Mouse (Mus musculus) lung, postnatal 0 days (tissue): ENCODE results near the gene Igfn1. TPM values are rescaled to one million over a fixed set of nuclear protein-coding genes. Genes with fewer than 3 reads are reported as not detected.

Experiments used
- ATAC-seq: fragments of 200-750 bp; cut with Nextera tagmentation; 2 replicates; pipeline ENCODE4 v1.8.0; 2017; ENCODE audit warnings: moderate library complexity
- DNase-seq: peaks from one replicate; pipeline ENCODE4 v3.0.0-alpha.2; 2016; ENCODE audit warnings: low spot score
- H3K27ac ChIP-seq: fragments of 300-500 bp; sonication (generic); 2 replicates; pipeline ENCODE4 v1.5.1; 2014; ENCODE audit warnings: antibody characterized with exemption, mild to moderate bottlenecking, low read length, mixed read lengths
- H3K27me3 ChIP-seq: fragments of 300-500 bp; sonication (generic); replicated peaks from 2 replicates; pipeline ENCODE4 v1.6.1; 2014; ENCODE audit warnings: low read length, mixed read lengths; ENCODE audit not compliant: insufficient read depth
- H3K36me3 ChIP-seq: fragments of 300-500 bp; sonication (generic); 2 replicates; pipeline ENCODE4 v1.6.1; 2014; ENCODE audit warnings: low read length, mixed read lengths; ENCODE audit not compliant: insufficient read depth
- H3K4me1 ChIP-seq: fragments of 300-500 bp; sonication (generic); 2 replicates; pipeline ENCODE4 v1.6.1; 2014; ENCODE audit warnings: antibody characterized with exemption, low read depth, low read length, mixed read lengths; ENCODE audit not compliant: insufficient read depth
- H3K4me2 ChIP-seq: fragments of 300-500 bp; sonication (generic); replicated peaks from 2 replicates; pipeline ENCODE4 v1.6.1; 2014; ENCODE audit warnings: low read depth, mild to moderate bottlenecking, low read length, moderate library complexity, mixed read lengths
- H3K4me3 ChIP-seq: fragments of 300-500 bp; sonication (generic); 2 replicates; pipeline ENCODE4 v1.5.1; 2014; ENCODE audit warnings: low read depth, low read length
- H3K9ac ChIP-seq: fragments of 300-500 bp; sonication (generic); replicated peaks from 2 replicates; pipeline ENCODE4 v1.6.1; 2014; ENCODE audit warnings: low read depth, mild to moderate bottlenecking
- H3K9me3 ChIP-seq: fragments of 300-500 bp; sonication (generic); 2 replicates; pipeline ENCODE4 v1.6.1; 2016; ENCODE audit warnings: low read length, mixed read lengths
- CTCF ChIP-seq: IDR thresholded peaks from 2 replicates; pipeline ENCODE4 v1.5.1; 2016; ENCODE audit warnings: antibody characterized with exemption, mild to moderate bottlenecking
- EP300 ChIP-seq: IDR thresholded peaks from 2 replicates; pipeline ENCODE4 v1.6.1; 2016; ENCODE audit warnings: antibody characterized with exemption, mild to moderate bottlenecking, control low read depth
- WGBS: fragments of 180-500 bp; shearing (Covaris S2); extraction: QIAGEN DNeasy Blood & Tissue Kit; methylation state at CpG from one replicate; pipeline ENCODE4 v1.1.7; 2014; 5-methylcytosine and 5-hydroxymethylcytosine counted together
- polyA plus RNA-seq: library from polyadenylated mRNA; unstranded; fragments of >200 nt; fragmentation: Nextera tagmentation; extraction: Ambion mirVana; gene quantifications from 2 replicates; pipeline ENCODE4 v1.2.1, GENCODE M21; 2015

The Igfn1 gene
- polyA plus RNA-seq = not detected in 2 replicates

GRCm38 (mm10) chr1:136006292-136006748, at the start of gene Igfn1:
Gene Igfn1 (minus strand): TSS chr1:136006342.
- H3K9ac ChIP-seq = no peak within 1 kb of the TSS
- 85% methylated on average over 3 of the region's 3 CpGs for WGBS
- H3K27me3 ChIP-seq = no peaks in the 10 kb centered on the region
- TF ChIP-seq EP300 (no peak), CTCF (no peak)
- DNase-seq (no peak), ATAC-seq (no peak)
- H3K4me3 ChIP-seq = peak within 1 kb of the TSS; percentile 41; the same call in 1 of the 2 replicates
- no peaks in the 10 kb centered on the region for H3K4me1 ChIP-seq
- H3K4me2 ChIP-seq = peak within 1 kb of the TSS; percentile 58
- no peaks in the 10 kb centered on the region for H3K9me3 ChIP-seq
- no peak within 1 kb of the TSS for H3K27ac ChIP-seq
- no peaks in the 10 kb centered on the region for H3K36me3 ChIP-seq

DNA sequence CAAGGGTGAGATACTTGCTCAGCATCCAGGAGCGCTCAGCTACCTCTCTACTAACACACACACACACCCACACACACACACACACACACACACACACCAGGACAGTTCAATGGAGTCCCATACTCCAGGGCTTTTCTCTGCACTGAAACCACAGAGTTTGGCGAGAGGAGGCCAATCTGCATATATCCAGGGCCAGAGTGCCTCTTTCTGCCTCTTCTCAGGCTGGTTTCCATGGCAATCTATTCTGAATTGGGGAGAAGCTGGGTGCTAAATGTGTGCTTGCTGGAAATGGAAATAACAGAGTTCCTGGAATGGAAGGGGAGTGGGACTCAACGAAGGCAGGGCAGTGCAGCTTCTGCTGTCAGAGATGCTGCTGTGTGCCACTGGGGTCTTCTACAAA, 49.6 kb upstream of the Igfn1 start:
- no peak for ATAC-seq
- no peak overlapping the region for H3K4me2 ChIP-seq
- H3K4me3 ChIP-seq = no peak overlapping the region
- no peak overlapping the region for H3K9ac ChIP-seq
- no peak overlapping the region for H3K27ac ChIP-seq
- peaks cover 12% of the 10 kb centered on the region for H3K27me3 ChIP-seq
- no peaks in the 10 kb centered on the region for H3K9me3 ChIP-seq
- DNase-seq = no peak
- WGBS = 69% methylated on average over 3 of the region's 3 CpGs
- H3K4me1 ChIP-seq = no peaks in the 10 kb centered on the region; the same call in 1 of the 2 replicates
- H3K36me3 ChIP-seq = no peaks in the 10 kb centered on the region
- no peak for TF ChIP-seq CTCF
- no peak for TF ChIP-seq EP300

GRCm38 (mm10) chr1:136052547-136052946, 46.4 kb upstream of the Igfn1 start, which contains the start of gene Cacna1s:
Gene Cacna1s (plus strand): TSS chr1:136052750.
- Histone ChIP-seq H3K9me3 (no peaks in the 10 kb centered on the region), H3K27ac (no peak within 1 kb of the TSS), H3K27me3 (peaks cover 31% of the 10 kb centered on the region), H3K4me2 (no peak within 1 kb of the TSS), H3K36me3 (no peaks in the 10 kb centered on the region), H3K4me1 (no peaks in the 10 kb centered on the region; the same call in 1 of the 2 replicates), H3K4me3 (no peak within 1 kb of the TSS), H3K9ac (no peak within 1 kb of the TSS)
- ATAC-seq (no peak), DNase-seq (no peak)
- no peak for TF ChIP-seq EP300
- no peak for TF ChIP-seq CTCF
- 45% methylated on average over 11 of the region's 11 CpGs for WGBS

DNA sequence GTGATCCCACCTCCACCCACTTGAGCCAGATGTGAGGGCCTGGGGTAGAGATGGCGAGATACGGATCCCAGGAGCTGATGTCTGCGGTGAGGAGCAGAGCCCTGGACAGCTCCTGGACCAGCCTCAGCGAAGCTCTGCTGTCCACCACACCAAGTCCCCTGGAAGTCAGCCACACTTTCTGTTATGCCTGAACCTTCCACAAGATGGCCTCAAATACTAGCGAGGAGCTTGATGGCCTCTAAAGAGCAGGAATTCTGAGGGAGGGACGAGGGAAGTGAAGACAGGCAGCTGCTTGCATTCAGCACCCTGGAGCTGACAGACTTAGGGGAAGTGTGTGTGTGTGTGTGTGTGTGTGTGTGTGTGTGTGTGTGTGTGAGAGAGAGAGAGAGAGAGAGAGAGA, 45.3 kb upstream of the Igfn1 start:
- H3K9ac ChIP-seq = no peak overlapping the region
- no peaks in the 10 kb centered on the region for H3K36me3 ChIP-seq
- H3K27ac ChIP-seq = no peak overlapping the region
- TF ChIP-seq CTCF (peak; percentile 90), EP300 (no peak)
- WGBS = 0% methylated on average over 6 of the region's 6 CpGs
- H3K9me3 ChIP-seq = no peaks in the 10 kb centered on the region
- ATAC-seq (peak; percentile 84), DNase-seq (peak; percentile 95)
- peak overlapping the region; percentile 17; the same call in 1 of the 2 replicates for H3K4me3 ChIP-seq
- H3K27me3 ChIP-seq = peaks cover 31% of the 10 kb centered on the region
- no peaks in the 10 kb centered on the region; the same call in 1 of the 2 replicates for H3K4me1 ChIP-seq
- H3K4me2 ChIP-seq = peak overlapping the region; percentile 40; the same call in 1 of the 2 replicates

DNA sequence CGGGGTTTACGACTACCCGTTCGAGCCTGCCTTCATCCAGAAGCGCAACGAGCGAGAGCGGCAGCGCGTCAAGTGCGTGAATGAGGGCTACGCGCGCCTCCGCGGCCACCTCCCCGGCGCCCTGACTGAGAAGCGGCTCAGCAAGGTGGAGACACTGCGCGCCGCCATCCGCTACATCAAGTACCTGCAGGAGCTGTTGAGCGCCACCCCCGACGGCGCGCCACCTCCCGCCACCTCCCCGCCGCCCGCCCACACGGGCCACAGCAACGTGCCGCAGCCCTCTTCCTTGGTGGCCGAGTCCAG, 44.8 kb upstream of the Igfn1 start:
- Histone ChIP-seq H3K9ac (no peak overlapping the region), H3K4me3 (peak overlapping the region; percentile 17), H3K27ac (no peak overlapping the region), H3K27me3 (peaks cover 31% of the 10 kb centered on the region), H3K36me3 (no peaks in the 10 kb centered on the region), H3K4me1 (no peaks in the 10 kb centered on the region; the same call in 1 of the 2 replicates), H3K4me2 (peak overlapping the region; percentile 40), H3K9me3 (no peaks in the 10 kb centered on the region)
- peak; percentile 46 for ATAC-seq
- DNase-seq = no peak
- TF ChIP-seq EP300 (no peak), CTCF (no peak)
- WGBS = under 1% methylated on average over 35 of the region's 36 CpGs

GRCm38 (mm10) chr1:136050312-136051012, 44.3 kb upstream of the Igfn1 start, which contains the start of gene Ascl5:
Gene Ascl5 (plus strand): TSS chr1:136050804.
- peak; percentile 20; the same call in 1 of the 2 replicates for ATAC-seq
- DNase-seq = peak; percentile 22
- Histone ChIP-seq H3K4me2 (peak within 1 kb of the TSS; percentile 40), H3K36me3 (no peaks in the 10 kb centered on the region), H3K4me3 (peak within 1 kb of the TSS; percentile 17), H3K27me3 (peaks cover 31% of the 10 kb centered on the region), H3K27ac (no peak within 1 kb of the TSS), H3K9ac (no peak within 1 kb of the TSS), H3K9me3 (no peaks in the 10 kb centered on the region), H3K4me1 (no peaks in the 10 kb centered on the region; the same call in 1 of the 2 replicates)
- WGBS = 20% methylated on average over 29 of the region's 29 CpGs
- no peak for TF ChIP-seq EP300
- no peak for TF ChIP-seq CTCF
